In genomic region chr13:30931613-30932012, GRCm38 (mm10) we compare ENCODE assay signal across 21 mouse cellular contexts. TPM values are rescaled to one million over a fixed set of nuclear protein-coding genes. Genes with fewer than 3 reads are reported as not detected.
DNase-seq lines count a peak whose midpoint lies in the region; ATAC-seq lines count a peak whose summit lies in the region.
"Had no signal": no experiment of that assay in that cellular context is flagged by ENCODE, and none has a peak within 500 bp of the region (broad histone marks: within the 10 kb centered on the region; RNA-seq: fewer than 3 reads in every experiment).

No protein-coding gene starts in this region.

- H3K4me2 ChIP-seq in liver, embryonic 13.5 days = no peak overlapping the region
- H3K4me2 ChIP-seq: hindbrain, embryonic 14.5 days; neural tube, embryonic 15.5 days; stomach, embryonic 15.5 days had no signal

- no peak overlapping the region for H3K27ac ChIP-seq in liver, embryonic 13.5 days
- H3K27ac ChIP-seq: gastrocnemius, adult 2 months; heart, adult 2 months; hindbrain, embryonic 14.5 days; neural tube, embryonic 15.5 days; stomach, embryonic 15.5 days had no signal

- H3K9ac ChIP-seq in liver, embryonic 13.5 days = no peak overlapping the region
- H3K9ac ChIP-seq: forebrain, postnatal 0 days; hindbrain, embryonic 14.5 days; neural tube, embryonic 15.5 days; stomach, embryonic 15.5 days had no signal

- WGBS in liver, embryonic 13.5 days (ENCODE audit: insufficient replicate concordance) = 45% methylated on average over 4 of the region's 4 CpGs

- H3K4me1 ChIP-seq in liver, embryonic 13.5 days (replicated peaks) = peaks cover 43% of the 10 kb centered on the region
- H3K4me1 ChIP-seq: neural tube, embryonic 15.5 days; stomach, embryonic 15.5 days had no signal

- H3K27me3 ChIP-seq in liver, embryonic 13.5 days = no peaks in the 10 kb centered on the region
- H3K27me3 ChIP-seq: neural tube, embryonic 15.5 days; stomach, embryonic 15.5 days had no signal

- H3K4me3 ChIP-seq in liver, embryonic 13.5 days (replicated peaks) = no peak overlapping the region
- H3K4me3 ChIP-seq: gastrocnemius, adult 2 months; heart, adult 2 months; neural tube, embryonic 15.5 days; stomach, embryonic 15.5 days had no signal

- 0 out of 2 replicates have a peak, but pooled peaks have one; percentile 50 for ATAC-seq in common myeloid progenitor, adult 5-6 weeks (replicated peaks; ENCODE audit: low read depth, poor library complexity, severe bottlenecking)
- peak; percentile 87 for ATAC-seq in liver, embryonic 13.5 days (ENCODE audit: low read depth)
- ATAC-seq: forebrain, postnatal 0 days; intestine, postnatal 0 days had no signal

- peak; percentile 13 for DNase-seq in urinary bladder, postnatal 14 days (ENCODE audit: low spot score)
- no peak for DNase-seq in urinary bladder, adult 2 months (ENCODE audit: low spot score)
- DNase-seq in liver, embryonic 13.5 days = peak; percentile 24
- DNase-seq in ovary, postnatal 36 days (ENCODE audit: low spot score) = no peak
- DNase-seq in kidney, postnatal 14 days = no peak
- no peak for DNase-seq in layer of hippocampus, postnatal 14 days (ENCODE audit: low spot score in 2 of 2)
- DNase-seq: cerebellum, adult 9-10 months; embryo, embryonic 11 days; forebrain, postnatal 0 days; gastrocnemius, adult 2 months; heart, adult 2 months; kidney, postnatal 10 days; spleen, adult 18-20 months had no signal

- no peaks in the 10 kb centered on the region for H3K9me3 ChIP-seq in liver, embryonic 13.5 days (replicated peaks)
- H3K9me3 ChIP-seq: neural tube, embryonic 15.5 days; stomach, embryonic 15.5 days had no signal

- peaks cover 15% of the 10 kb centered on the region for H3K36me3 ChIP-seq in liver, embryonic 13.5 days
- H3K36me3 ChIP-seq: neural tube, embryonic 15.5 days; stomach, embryonic 15.5 days had no signal

RNA-seq across cellular contexts. Expression of gene Hus1b, which starts 15.9 kb away (rescaled TPM):
- polyA plus RNA-seq in urinary bladder, adult 2 months (2012; rRNA removed) = 0.11 and 0.13 TPM in 2 replicates
- total RNA-seq in common myeloid progenitor, adult 5-6 weeks (2017) = 0.55 TPM in 1 of 2 replicates, not detected in the other
- polyA plus RNA-seq in liver, embryonic 13.5 days (2015; fragmentation: Nextera tagmentation; extraction: Ambion mirVana) = not detected in 2 replicates
- under 1 TPM; 0.43 to 0.55 TPM for total RNA-seq in layer of hippocampus, postnatal 14 days (2021)
- polyA plus RNA-seq: heart, adult 2 months; heart, embryonic 16.5 days; hindbrain, embryonic 14.5 days; intestine, postnatal 0 days; lung, embryonic 16.5 days; neural tube, embryonic 15.5 days had no signal

RNA-seq across cellular contexts. Expression of gene Exoc2, which starts 42.3 kb away (rescaled TPM):
- polyA plus RNA-seq in urinary bladder, adult 2 months (2012; rRNA removed) = 17.8 and 20.0 TPM in 2 replicates
- 50.5 and 56.9 TPM in 2 replicates for total RNA-seq in common myeloid progenitor, adult 5-6 weeks (2017)
- polyA plus RNA-seq in liver, embryonic 13.5 days (2015; fragmentation: Nextera tagmentation; extraction: Ambion mirVana) = 13.5 and 17.8 TPM in 2 replicates
- total RNA-seq in layer of hippocampus, postnatal 14 days (2021) = 10 to 100 TPM; 40.5 to 40.9 TPM

RNA-seq across cellular contexts. Expression of gene Gm5447, which starts 42.4 kb away (rescaled TPM):
- 0.08 and 0.12 TPM in 2 replicates for polyA plus RNA-seq in urinary bladder, adult 2 months (2012; rRNA removed)
- total RNA-seq in common myeloid progenitor, adult 5-6 weeks (2017) = not detected in 2 replicates
- not detected in 2 replicates for polyA plus RNA-seq in liver, embryonic 13.5 days (2015; fragmentation: Nextera tagmentation; extraction: Ambion mirVana)
- total RNA-seq in layer of hippocampus, postnatal 14 days (2021) = under 1 TPM in 1 of 2 experiments, not detected in 1; 0.18 TPM
- total RNA-seq: forebrain, postnatal 0 days; gastrocnemius, adult 2 months; heart, adult 2 months; monocyte, adult 5-6 weeks had no signal
- polyA plus RNA-seq: heart, adult 2 months; hindbrain, embryonic 14.5 days; intestine, postnatal 0 days; neural tube, embryonic 15.5 days had no signal

Comparison
In these comparisons a context has a peak if more than half of its experiments do, and no peak if none do; other contexts are left out.
1. DNase-seq: peak in urinary bladder, postnatal 14 days (single experiment) and liver, embryonic 13.5 days (single experiment); none in urinary bladder, adult 2 months (single experiment), ovary, postnatal 36 days (single experiment), kidney, postnatal 14 days (single experiment) and layer of hippocampus, postnatal 14 days (0 of 2).